Mouse (Mus musculus) layer of hippocampus, adult 2 months (tissue): ENCODE results near the gene Sema5b. TPM values are rescaled to one million over a fixed set of nuclear protein-coding genes. Genes with fewer than 3 reads are reported as not detected.

ENCODE experiments used
- DNase-seq, 2 experiments: peaks; one replicate each; pipeline ENCODE4 v3.0.0; 2022; ENCODE audit warnings: low spot score in 2 of 2
- H3K27ac ChIP-seq: fragments of 200-600 bp; 2 replicates; pipeline ENCODE4 v1.8.1; 2022
- H3K4me3 ChIP-seq: fragments of 200-600 bp; 2 replicates; pipeline ENCODE4 v1.8.1; 2022; ENCODE audit warnings: mild to moderate bottlenecking
- CTCF ChIP-seq: fragments of 200-600 bp; conservative IDR thresholded peaks from 2 replicates; pipeline ENCODE4 v1.8.1; 2022; ENCODE audit warnings: antibody characterized with exemption, mild to moderate bottlenecking, moderate library complexity
- total RNA-seq, 2 experiments: library from RNA; stranded (reverse); gene quantifications; 2 replicates each; pipeline ENCODE4 v1.2.3; 2021

Gene Sema5b
- total RNA-seq, 2 experiments from 2014 or later = 18.3 to 19.7 TPM

- no peak for TF ChIP-seq CTCF
- DNase-seq = no peak
- H3K4me3 ChIP-seq = no peak overlapping the region
- no peak overlapping the region for H3K27ac ChIP-seq
These were observed 6.3 kb upstream of the Sema5b start for GRCm38 (mm10) chr16:35534630-35535029.

- H3K27ac ChIP-seq = no peak overlapping the region
- no peak for TF ChIP-seq CTCF
- DNase-seq = no peak
- no peak overlapping the region for H3K4me3 ChIP-seq
These were observed 3.3 kb upstream of the Sema5b start for GRCm38 (mm10) chr16:35537651-35538050.

- DNase-seq = no peak
- Histone ChIP-seq H3K4me3 (no peak overlapping the region), H3K27ac (no peak overlapping the region)
- no peak for TF ChIP-seq CTCF
These were observed 1.9 kb upstream of the Sema5b start for GRCm38 (mm10) chr16:35539041-35539440.

- peak overlapping the region; percentile 75; the same call in 1 of the 2 replicates for H3K27ac ChIP-seq
- H3K4me3 ChIP-seq = peak overlapping the region; percentile 69
- DNase-seq = peak; percentile 54 to 60
- TF ChIP-seq CTCF = peak; percentile 91
These were observed 420 bp upstream of the Sema5b start for GRCm38 (mm10) chr16:35540333-35541116.

GRCm38 (mm10) chr16:35541661-35542420, 896 bp downstream of the Sema5b start:
- DNase-seq = no peak
- no peak for TF ChIP-seq CTCF

GRCm38 (mm10) chr16:35542421-35542780, 1.5 kb downstream of the Sema5b start:
- TF ChIP-seq CTCF = no peak
- peak overlapping the region; percentile 75; the same call in 1 of the 2 replicates for H3K27ac ChIP-seq
- peak overlapping the region; percentile 69 for H3K4me3 ChIP-seq
- DNase-seq = no peak

More at GRCm38 (mm10) chr16:35541661-35542420, 896 bp downstream of the Sema5b start:
- Histone ChIP-seq H3K27ac (peak overlapping the region; percentile 75), H3K4me3 (peak overlapping the region; percentile 69)

- Histone ChIP-seq H3K27ac (no peak overlapping the region), H3K4me3 (no peak overlapping the region)
- no peak for DNase-seq
- no peak for TF ChIP-seq CTCF
These were observed 4.8 kb downstream of the Sema5b start for GRCm38 (mm10) chr16:35545723-35546122.

GRCm38 (mm10) chr16:35547966-35548365, 7.0 kb downstream of the Sema5b start:
- no peak for DNase-seq
- Histone ChIP-seq H3K27ac (no peak overlapping the region), H3K4me3 (no peak overlapping the region)
- no peak for TF ChIP-seq CTCF

- no peak overlapping the region for H3K4me3 ChIP-seq
These were observed 8.4 kb downstream of the Sema5b start for GRCm38 (mm10) chr16:35549354-35549753.

GRCm38 (mm10) chr16:35555596-35556482, 14.9 kb downstream of the Sema5b start:
- no peak for TF ChIP-seq CTCF
- no peak overlapping the region for H3K4me3 ChIP-seq
- no peak for DNase-seq
- H3K27ac ChIP-seq = no peak overlapping the region

More at GRCm38 (mm10) chr16:35549354-35549753, 8.4 kb downstream of the Sema5b start:
- no peak for TF ChIP-seq CTCF
- DNase-seq = no peak
- no peak overlapping the region for H3K27ac ChIP-seq

GRCm38 (mm10) chr16:35557038-35557437, 16.1 kb downstream of the Sema5b start:
- DNase-seq = no peak
- no peak; the same call in 1 of the 2 replicates for TF ChIP-seq CTCF

GRCm38 (mm10) chr16:35561541-35561940, 20.6 kb downstream of the Sema5b start:
- no peak for TF ChIP-seq CTCF
- Histone ChIP-seq H3K4me3 (no peak overlapping the region), H3K27ac (no peak overlapping the region)
- DNase-seq = no peak

More at GRCm38 (mm10) chr16:35557038-35557437, 16.1 kb downstream of the Sema5b start:
- Histone ChIP-seq H3K27ac (no peak overlapping the region), H3K4me3 (no peak overlapping the region)
